ENCODE assay signal across 8 mouse cellular contexts in genomic region chr7:5125549-5126406, GRCm38 (mm10). TPM values are rescaled to one million over a fixed set of nuclear protein-coding genes. Genes with fewer than 3 reads are reported as not detected.
A peak's percentile ranks its signal among the peaks of the same experiment; 100 is the strongest.
DNase-seq lines count a peak whose midpoint lies in the region; ATAC-seq lines count a peak whose summit lies in the region.

Rasl2-9 (minus strand) TSS chr7:5125950.

- H3K4me2 ChIP-seq in intestine, embryonic 14.5 days (ENCODE audit: low read length), result peak within 1 kb of the TSS; percentile 61

- peak within 1 kb of the TSS; percentile 30 for H3K4me3 ChIP-seq in intestine, embryonic 14.5 days (ENCODE audit: low read depth, low read length)

- ATAC-seq in intestine, embryonic 14.5 days (replicated peaks; ENCODE audit: low FRiP score, low TSS enrichment, low read depth), result peak; percentile 60; the same call in 1 of the 2 replicates
- peak; percentile 100 for ATAC-seq in megakaryocyte, adult 5-6 weeks (ENCODE audit: poor library complexity, severe bottlenecking)

- 18% methylated on average over 42 of the region's 42 CpGs for WGBS in intestine, embryonic 14.5 days

- H3K9me3 ChIP-seq in intestine, embryonic 14.5 days (ENCODE audit: control insufficient read depth, low read length), result no peaks in the 10 kb centered on the region

- H3K4me1 ChIP-seq in intestine, embryonic 14.5 days (replicated peaks; ENCODE audit: control insufficient read depth, insufficient read depth, low read length), result no peaks in the 10 kb centered on the region

- H3K9ac ChIP-seq in intestine, embryonic 14.5 days (ENCODE audit: low read length), result peak within 1 kb of the TSS; percentile 34

- DNase-seq in adrenal gland, adult 8-10 months, result peak; percentile 64
- DNase-seq in embryo, embryonic 10.5 days (ENCODE audit: low spot score), result peak; percentile 76
- DNase-seq in gastrocnemius, postnatal 14 days, result peak; percentile 79
- DNase-seq in intestine, embryonic 14.5 days (ENCODE audit: low spot score), result peak; percentile 84
- DNase-seq in left cerebral cortex, adult 9 months (ENCODE audit: low spot score in 2 of 2), result peak; percentile 20 to 74
- peak; percentile 74 for DNase-seq in right cerebral cortex, adult 18-20 months
- DNase-seq in urinary bladder, postnatal 14 days (ENCODE audit: low spot score), result peak; percentile 75

- no peaks in the 10 kb centered on the region for H3K36me3 ChIP-seq in intestine, embryonic 14.5 days (ENCODE audit: control insufficient read depth, insufficient read depth, low read length)

- no peak within 1 kb of the TSS for H3K27ac ChIP-seq in intestine, embryonic 14.5 days (ENCODE audit: low read depth)

- intact Hi-C loops in gastrocnemius, postnatal 14 days (cut with DNase I; ENCODE audit: low total_unique reads), result no loop called here

- H3K27me3 ChIP-seq in intestine, embryonic 14.5 days (replicated peaks; ENCODE audit: control insufficient read depth, insufficient read depth, low read length), result no peaks in the 10 kb centered on the region

RNA-seq across cellular contexts. Expression of gene Rasl2-9, which starts in this region (rescaled TPM):
- 1 to 10 TPM in 2 of 4 experiments, under 1 TPM in 2; 0.32 to 2.0 (median 1.1) TPM for total RNA-seq in adrenal gland, adult 8-10 months (2022)
- total RNA-seq in gastrocnemius, postnatal 14 days (2021), result 1 to 10 TPM; 1.4 to 1.7 TPM
- polyA plus RNA-seq in intestine, embryonic 14.5 days (2014; fragmentation: Nextera tagmentation; extraction: Ambion mirVana), result 0.54 and 0.72 TPM in 2 replicates
- 1.9 and 2.4 TPM in 2 replicates for total RNA-seq in megakaryocyte, adult 5-6 weeks (2015)
- total RNA-seq in megakaryocyte, adult 5-6 weeks (2017), result 1.2 TPM in 1 of 2 replicates, not detected in the other

Comparison
In these comparisons a context has a peak if more than half of its experiments do, and no peak if none do; other contexts are left out.
1. Peak in DNase-seq, ATAC-seq, H3K4me3 ChIP-seq, H3K9ac ChIP-seq and H3K4me2 ChIP-seq in intestine, embryonic 14.5 days; RNA of the gene not detected or under 1 TPM.